Mouse (Mus musculus): ENCODE results near the gene Upk3a.

Upk3a gene

DNA sequence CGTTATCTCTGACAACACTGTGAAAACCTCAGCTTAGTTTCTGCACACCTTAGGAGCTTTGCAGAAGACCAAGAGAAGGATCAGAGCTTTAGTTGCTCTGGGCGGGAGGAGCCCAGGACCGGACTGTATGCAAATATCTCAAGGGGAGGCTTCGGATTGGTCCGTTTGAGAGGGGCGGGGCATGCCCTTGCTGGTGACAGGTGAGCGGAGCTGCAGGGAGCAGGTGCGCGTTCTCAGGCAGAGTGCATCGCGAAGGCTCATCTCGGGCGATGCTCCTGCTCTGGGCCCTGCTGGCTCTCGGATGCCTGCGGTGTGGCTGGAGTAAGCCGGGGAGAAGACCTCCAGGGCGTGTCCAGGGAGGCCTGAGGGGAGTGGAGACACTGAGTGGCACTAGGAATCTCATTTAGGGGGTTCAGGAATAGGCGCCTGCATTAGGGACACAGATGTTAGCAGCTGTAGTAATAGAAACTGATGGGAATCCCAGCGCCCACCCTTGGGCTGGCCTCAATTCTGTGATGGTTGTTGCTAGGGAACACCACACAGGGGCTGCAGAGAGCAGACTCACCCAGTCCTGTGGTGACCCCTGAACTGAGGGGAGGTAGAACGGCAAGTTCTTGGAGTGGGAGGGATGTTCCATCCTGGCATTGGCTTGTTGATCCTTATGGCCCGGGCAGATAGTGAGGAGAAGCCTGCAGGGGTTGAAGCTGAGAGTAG is at the start of gene Upk3a:
Gene Upk3a, plus strand, starts transcription at position 191 of the 714 bp plus-strand sequence.
- DNase-seq (ENCODE audit: low spot score), result no peak

DNA sequence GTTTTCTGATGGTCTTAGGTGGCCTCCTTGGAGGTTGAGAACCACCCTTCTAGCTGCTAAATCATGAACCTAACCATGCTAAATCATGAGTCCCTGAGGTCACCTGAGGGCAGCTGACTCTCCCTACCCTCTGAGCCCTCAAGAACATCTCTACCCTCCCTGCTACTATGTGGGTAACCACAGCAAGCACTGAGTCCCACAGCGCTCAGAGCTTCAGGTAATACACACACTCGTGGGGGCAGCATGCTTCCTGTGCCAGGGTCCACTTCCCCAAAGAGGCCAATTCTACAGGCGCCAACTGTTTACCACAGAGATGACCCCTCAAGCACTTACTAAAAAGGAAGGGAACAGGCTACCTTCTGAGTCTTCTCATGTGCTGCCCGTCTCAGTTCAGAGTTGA is 48.4 kb upstream of the Upk3a start:
- no peak for DNase-seq (ENCODE audit: low spot score)

DNA sequence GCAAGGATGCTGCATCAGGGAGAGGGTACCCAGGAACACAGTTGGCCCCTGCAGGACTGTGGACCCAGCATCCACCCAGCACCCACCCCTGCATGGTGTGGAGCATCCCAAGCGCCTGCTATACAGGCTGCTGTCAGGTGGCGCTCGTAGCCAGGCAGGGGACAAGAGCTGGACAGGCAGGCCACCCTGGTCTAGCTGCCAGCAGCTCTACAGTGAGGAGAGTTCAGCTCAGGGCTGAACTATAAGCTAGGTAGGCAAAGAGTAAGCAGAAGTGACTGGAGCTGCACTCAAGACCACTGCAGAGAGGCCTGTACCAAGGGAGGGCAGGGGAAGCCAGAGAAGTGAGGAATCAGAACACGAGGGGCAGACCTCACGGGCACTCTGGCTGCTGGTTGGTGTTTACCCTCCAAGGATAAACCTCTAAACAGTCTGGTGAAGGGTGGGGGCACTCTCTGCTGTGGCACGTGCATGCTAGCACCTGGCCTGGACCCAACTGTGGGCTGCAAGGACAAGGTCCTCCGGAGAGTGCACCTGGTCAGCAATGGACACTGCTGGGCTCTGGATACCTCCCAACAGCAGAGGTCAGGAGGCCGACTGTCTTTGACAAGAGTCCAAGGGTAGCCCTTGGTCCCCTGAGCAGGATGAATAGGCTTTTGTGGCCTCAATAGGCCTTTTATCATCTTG is 43.9 kb upstream of the Upk3a start:
- DNase-seq (ENCODE audit: low spot score), result no peak

DNA sequence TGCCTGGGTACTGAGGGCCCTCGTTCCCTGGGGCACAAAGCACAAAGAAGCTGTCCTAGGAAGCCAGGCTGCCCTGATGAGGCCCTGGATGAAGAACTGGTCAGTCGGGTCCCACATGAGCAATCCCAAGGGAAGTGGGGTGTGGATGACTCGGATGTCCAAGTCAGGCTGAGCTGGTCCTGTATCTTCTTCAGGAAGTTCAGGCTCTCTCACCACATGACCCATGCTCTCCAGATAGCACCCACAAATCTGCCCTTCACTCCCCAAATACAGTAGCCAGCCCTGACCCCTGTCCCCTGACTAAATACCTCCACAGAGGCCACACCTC is 43.4 kb upstream of the Upk3a start:
- DNase-seq (ENCODE audit: low spot score), result no peak

DNA sequence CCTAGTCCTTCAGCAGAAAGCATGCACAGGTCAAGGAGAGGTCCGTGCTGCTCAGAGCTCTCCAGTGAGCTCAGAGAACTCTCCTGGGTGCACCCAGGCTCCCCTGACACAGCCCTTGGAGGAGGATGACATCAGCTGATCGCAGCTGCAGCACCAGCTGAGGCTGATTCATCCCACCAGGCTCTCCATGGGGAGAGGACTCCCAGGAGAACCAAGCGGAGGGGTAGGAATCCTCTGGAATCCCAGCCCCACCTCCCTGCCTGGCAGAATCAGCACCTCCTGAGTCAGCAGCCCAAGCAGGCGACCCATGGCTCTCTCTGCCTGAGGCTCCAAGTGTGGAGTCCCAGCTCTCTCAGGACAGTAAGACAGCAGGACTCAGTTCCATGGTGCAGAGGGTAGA is 41.2 kb upstream of the Upk3a start:
- DNase-seq (ENCODE audit: low spot score), result no peak

DNA sequence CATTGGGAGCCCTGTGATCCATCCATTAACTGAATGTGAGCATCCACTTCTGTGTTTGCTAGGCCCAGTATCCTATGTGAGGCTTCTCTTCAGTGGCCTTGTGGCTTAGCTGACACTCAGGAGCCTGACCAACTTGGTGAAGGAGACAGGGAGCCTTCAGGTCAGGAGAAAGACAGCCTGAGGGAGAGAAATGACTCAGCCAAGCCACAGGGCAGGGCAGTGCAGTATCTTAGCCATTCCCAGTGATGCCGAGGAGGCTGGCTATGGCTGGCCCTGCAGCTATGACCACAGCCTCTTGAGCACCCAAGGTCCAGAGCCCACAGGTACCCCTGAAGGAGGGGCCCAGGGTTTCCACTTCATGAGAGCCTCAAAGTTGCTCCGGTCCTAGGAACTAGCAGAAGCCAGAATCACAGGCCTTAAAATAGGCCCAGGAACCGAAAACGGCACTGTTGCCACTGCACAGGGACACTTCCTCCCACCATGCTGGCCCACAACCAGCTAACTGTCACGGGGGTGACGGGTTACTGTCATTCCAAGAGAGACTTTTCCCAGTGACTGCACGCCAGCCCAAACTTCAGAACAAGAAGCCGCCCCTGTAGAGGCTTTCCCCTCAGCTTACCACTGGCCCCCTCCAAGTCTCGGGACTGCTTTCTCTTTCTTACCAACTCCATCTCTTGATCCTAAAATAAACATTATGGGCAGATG is 35.2 kb upstream of the Upk3a start:
- DNase-seq (ENCODE audit: low spot score), result no peak

DNA sequence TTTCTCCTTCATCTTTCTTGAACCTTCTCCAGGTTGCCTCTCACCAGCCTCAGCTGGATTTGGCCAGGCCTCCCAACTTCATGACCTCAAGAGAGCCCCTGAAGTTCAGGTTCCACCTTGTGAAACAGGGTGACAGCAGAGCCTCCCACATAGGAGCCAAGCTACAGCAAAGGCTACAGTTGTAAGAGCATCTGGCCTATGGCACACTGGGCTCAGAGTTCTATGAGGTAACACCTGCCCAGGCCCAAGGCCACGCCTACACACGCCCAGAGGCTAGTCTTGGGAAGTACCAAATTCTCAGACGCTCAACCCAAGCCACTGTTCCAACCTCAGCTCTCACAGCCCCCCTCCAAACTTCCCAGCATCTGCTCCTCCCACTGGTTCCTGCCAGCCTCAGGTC is 34.1 kb upstream of the Upk3a start:
- no peak for DNase-seq (ENCODE audit: low spot score)

DNA sequence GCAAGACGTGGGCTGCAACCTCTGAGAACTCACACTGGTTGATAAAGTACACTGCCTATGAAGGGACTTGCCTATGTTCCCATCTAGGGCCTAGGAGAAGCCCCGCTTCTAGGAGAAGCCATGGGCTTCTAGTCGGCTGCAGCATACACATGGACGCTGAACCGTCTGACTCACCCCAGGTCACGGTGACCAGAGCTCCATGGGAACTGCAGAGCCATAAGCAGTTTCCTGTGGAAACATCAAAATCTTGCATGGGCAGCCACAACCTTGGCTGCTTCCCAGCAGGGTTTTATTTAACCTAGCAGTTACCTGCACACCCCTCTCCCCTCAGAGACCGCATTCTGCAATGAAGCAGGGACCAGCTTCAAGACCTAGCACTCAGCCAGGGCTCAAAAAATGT is 33.2 kb upstream of the Upk3a start:
- DNase-seq (ENCODE audit: low spot score), result no peak

DNA sequence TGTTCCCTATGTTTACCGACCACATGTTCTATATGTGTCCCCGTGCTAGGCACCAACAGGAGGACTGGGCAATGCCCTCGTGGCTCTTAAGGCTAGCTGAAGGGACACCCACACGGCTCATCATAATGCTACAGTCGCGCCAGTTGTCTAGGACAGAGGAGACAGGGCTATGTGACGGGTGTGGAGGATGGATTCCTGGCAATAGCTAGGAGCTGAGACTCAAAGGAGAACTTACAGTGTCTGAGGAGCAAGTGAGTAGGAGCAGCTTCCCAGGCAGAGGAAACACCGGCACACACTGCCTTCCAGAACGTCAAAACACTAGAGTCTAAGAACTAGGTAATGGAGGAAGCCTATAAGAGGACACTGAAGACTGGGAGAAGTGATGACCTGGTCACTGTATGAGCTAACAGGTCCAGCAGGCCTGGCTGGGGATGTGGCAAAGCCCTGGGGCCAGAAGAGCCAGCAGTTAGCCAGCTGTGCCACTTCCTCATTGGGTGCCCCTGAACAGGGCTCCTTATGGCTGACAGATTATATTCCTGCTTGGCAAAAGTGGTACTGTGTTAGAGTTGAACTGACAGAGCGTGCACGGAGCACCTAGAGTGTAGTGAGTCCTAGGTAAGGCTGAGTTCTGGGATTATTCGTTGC is 31.3 kb upstream of the Upk3a start:
- DNase-seq (ENCODE audit: low spot score), result no peak

DNA sequence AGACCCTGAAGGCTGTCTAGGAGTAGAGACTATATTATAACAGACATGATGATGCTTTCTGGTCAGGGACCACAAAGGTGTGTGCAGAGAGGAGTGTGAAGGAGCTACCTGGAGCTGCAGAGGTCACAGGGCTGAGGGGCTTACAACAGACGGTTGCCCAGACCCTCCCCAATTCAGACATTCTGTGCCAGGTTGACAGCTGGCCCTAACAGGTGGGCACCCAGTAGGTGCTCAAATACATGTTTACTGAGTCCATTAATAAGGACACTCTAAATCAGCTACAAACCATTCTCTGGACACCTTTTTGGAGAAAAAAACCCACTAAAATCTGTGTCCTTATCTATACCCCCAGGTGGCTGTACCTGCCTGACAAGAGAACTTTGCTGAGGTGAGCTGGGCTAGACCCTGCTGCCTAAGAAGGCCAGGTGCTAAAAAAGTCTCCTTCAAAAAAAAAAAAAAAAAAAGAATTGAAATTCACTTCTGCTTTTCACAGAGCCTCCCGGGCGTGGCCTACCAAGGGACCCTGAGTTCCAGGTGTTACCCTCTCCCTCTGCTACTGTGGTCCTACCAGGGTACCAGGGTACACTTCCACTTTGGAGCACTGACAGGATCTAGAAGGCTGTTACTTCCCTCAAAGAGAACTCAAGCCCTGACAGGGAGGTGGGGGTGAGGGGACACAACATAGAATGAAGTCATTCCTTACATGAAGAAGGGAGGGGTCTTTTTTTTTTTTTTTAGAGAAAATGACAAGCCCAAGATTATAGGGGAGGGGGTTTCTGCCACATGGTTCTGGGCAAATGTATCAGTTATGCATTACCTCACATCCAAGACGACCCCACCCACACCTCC is 30.5 kb upstream of the Upk3a start:
- DNase-seq (ENCODE audit: low spot score), result no peak

DNA sequence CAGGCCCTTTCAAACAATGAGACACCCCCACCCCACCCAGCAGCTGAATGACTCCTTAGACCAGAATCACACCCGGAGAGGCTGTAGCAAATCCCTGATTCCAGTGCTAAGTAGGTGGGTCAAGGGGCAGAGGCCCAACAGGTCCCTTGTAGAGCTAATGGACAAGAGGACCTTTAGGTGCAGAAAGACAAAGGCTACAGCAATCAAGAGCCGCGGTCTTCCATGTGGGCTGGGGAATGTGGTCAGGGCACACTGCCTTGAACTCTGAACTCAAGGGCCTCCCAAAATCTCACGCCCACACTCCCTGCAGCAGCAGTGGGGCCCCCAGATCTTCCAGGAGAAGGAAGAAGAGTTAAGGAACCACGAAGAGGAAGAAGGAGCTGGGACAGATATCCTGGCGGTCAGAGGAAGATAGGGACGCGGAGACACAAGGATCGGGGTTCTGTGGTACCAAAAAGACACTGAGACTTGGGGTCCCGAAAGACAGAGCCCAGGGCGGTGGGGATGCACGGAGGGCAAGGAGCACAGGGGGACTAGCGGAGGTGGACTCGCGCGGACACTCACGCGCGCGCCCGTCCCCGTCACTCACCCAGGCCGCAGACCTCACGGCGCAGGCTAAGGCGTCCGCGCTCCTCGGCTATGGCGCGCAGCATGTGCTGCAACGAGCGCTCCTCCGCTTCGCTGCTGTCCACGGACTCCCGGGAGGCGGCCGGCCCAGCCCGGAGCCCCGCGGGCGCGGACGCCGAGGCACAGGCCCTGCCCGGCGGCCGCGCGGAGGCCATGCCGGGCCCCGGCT is 29.7 kb upstream of the Upk3a start:
- no peak for DNase-seq (ENCODE audit: low spot score)

DNA sequence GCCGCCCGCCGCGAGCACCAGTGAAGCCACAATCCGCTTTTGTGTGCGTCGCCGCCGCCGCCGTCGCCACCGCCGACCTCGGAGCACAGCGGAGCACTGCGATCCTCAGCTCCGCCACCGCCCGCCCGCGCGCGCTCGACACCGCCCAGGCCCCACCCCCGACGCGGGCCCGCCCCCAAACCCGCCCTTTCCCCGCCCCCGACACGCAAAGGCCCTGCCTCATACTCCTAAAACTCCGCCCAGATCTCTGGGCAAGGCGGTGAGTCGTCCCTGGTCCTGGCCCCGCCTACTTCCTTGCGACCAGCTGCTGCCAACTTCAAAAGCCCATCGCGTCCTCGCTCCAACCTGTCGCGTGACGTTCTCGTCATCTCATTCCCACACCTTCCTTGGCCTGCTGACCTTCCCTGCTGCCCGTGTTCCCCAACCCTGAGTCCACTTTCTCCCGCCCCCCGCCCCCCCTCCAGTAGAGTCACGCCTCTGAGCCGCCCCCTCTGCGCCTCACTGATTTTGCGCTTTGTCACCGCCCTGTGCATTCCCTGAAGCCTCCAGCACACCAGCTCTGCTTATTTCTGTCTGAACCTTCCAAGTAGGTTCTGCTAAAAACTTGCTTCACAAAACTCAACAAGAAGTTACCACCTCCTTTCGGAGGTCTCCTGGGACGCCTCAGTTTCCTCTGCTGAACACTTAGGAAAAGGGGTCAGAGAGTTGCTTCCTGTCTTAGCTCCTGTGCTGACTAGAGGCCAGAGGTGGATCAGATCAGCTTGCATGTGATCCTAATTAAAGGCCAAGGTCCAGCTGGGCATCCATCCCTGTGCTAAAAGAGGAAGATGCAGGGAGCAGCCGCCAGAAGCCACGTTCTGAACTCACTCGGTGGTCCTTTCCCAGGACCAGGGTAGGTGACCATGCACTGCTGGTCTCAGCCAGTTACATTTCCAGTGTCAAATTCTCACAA is 28.8 kb upstream of the Upk3a start, which contains the start of gene 5031439G07Rik:
Gene 5031439G07Rik, minus strand, starts transcription at position 678 of the 952 bp plus-strand sequence.
- peak; percentile 54 for DNase-seq (ENCODE audit: low spot score)

DNA sequence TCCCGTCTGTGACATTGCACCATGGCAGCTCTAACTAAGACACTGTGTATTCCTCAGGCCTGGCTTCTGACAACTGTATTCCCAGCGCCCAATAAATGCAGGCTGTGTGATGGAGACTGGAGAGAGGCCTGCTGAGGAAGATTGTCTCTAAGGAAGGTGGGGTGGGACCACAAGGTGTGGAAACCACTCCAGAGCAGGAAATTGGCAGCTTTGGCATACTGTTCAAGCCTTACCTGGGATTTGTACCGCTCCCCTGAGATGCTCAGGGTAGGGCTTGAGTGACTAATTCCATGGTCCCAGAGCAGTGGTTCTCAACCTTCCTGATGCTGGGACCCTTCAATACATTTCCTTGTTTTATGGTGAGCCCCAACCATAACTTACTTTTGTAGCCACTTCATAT is 27.8 kb upstream of the Upk3a start:
- DNase-seq (ENCODE audit: low spot score), result no peak

DNA sequence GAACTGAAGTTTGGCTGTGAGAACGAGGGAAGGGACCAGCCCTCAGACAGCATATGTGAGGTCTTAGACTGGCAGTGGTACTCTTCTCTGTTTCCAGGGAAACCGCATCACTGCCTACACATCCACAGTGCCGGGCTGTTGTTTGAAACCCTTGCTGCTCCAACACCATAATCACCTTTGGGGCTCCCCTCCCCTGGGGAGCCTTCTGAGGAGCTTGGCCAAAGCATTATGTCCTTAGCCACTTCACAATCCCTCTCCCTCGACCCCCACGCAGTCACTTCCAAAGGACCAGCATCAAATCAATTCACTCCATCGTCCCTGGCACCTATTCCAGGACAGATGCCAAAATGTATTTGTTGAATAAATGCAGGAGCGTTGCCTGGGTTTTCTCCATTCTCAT is 27.2 kb upstream of the Upk3a start:
- no peak for DNase-seq (ENCODE audit: low spot score)

DNA sequence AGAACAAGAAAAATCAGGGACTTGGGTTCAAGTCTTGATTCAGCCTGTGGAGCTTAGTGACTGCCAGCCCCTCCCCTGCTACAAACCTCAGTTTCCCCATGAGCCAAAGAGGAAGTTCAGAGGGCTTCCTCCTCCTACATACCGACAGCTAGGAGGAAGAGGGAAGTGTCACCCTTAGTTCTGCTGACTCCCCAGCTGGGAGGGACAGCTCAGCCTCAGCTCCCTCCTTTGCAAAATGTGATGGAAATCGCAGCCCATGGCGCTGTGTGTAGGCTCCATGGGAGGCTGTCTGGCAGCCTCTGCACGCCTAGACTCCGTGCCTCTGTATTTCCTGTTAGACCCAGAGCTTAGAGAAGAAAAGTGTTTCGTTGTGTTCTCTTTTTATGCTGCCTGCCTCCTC is 22.4 kb upstream of the Upk3a start:
- DNase-seq (ENCODE audit: low spot score), result no peak

DNA sequence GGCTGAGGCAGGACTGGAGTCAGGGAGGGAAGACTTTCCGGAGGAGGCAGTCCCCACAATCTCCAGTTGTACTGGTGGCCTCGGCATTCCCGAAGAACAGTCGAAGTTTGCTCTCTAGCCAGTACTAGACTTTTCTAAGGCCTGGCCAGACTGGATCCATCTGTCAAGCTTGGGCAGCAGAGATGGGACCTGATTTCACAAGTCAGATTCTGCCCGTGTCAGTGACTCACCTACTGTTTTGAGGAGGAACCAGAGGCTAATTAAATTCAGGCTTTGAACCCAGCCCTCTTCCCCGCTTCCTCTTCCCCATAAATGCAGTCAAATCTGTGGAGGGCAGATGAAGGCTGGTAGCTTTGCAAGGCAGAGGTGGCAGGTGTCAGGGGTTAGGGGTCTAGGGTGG is 21.9 kb upstream of the Upk3a start:
- DNase-seq (ENCODE audit: low spot score), result no peak

DNA sequence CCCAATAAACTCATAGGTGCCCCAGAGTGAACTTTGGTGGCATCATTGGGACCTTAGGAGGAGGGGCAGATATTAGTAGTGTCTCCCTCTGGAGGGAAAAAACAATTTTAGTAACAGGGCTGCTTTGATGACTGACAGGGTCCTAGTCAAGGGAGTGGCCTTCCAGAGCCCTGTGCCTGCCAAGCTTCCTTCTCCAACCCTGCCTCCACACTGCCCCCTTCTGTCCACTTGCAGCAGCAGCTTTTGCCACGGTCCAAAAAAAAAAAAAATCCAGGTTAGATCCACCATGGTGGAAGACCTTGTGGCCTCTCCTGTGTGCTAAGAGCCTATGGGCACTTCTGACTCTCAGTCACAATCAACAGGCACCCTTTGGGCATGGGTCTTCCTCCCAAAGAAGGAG is 21.0 kb upstream of the Upk3a start:
- no peak for DNase-seq (ENCODE audit: low spot score)

DNA sequence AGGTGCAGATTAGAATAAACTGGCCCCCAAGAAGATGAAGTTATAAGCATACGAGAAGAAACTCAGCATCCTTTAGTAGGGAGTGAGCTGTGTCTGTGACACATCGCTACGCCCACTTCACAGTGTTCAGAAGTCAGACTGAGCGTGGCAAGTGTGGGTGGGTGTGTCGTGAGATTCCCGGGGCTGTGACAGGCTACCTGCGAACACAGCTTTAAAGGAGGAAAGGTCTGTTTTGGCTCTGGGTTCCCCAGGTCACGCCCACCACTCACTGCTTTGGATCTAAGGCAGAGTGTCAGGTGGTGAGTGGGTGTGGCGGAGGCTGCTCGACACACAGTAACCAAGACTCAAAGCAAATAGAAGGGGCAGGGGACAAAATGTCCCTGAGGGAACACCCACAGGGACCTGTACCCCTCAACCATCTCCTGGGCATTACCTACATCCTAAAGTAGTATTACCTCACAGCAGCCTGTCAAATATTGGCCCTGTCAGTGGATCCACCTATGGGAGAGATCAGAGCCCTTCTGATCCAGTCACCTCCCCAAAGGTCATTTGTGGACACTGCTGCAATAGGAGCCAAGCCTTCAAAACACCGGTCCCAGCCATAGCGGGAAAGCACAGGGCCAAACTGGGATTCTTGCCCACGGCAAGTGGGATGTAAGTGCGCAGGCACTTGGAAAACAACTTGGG is 19.0 kb upstream of the Upk3a start:
- DNase-seq (ENCODE audit: low spot score), result no peak

DNA sequence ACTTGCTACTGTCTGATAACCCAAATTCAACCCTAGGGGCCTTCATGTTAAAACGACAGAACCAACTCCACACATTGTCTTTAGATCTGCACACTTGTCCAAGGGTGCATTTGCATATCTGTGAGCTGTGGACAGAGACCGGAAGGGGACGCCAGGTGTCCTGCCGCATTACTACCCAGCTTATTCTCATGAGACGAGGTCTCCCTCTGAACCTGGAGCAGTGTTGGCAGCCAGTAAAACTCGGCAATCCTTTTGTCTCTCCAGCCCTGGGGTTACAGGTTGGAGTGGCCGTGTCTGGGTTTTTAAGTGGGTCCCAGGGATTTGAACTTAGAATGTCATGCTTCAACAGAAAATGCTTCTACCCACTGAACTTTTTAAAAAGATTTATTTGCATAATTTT is 17.0 kb upstream of the Upk3a start:
- DNase-seq (ENCODE audit: low spot score), result no peak
